Mouse (Mus musculus) megakaryocyte, embryonic 14.5 days (primary cell): Measurements from ENCODE around the gene Cbfb.

Experiments
- FLI1 ChIP-seq: IDR thresholded peaks from 2 replicates; pipeline ENCODE4 v1.6.1; 2012; ENCODE audit warnings: low read length, inconsistent platforms, mixed read lengths
- GATA1 ChIP-seq: IDR thresholded peaks from 3 replicates; pipeline ENCODE4 v1.6.1; 2012; ENCODE audit warnings: mixed read lengths, low read length, inconsistent platforms, borderline replicate concordance

GRCm38 (mm10) chr8:105224413-105225271, 54.2 kb downstream of the Cbfb start, which contains the start of gene D230025D16Rik:
- TF ChIP-seq GATA1 = no peak
- TF ChIP-seq FLI1 = no peak
